Mouse (Mus musculus) olfactory bulb, adult 2 months (tissue): Measurements from ENCODE around the gene Rapgef2.

ENCODE experiments used
- CTCF ChIP-seq: fragments of 200-500 bp; IDR thresholded peaks from 2 replicates; pipeline ENCODE4 v1.5.1; 2012; ENCODE audit warnings: low read depth, mild to moderate bottlenecking, low read length, moderate library complexity; ENCODE audit not compliant: insufficient read depth
- POLR2A ChIP-seq: fragments of 200-500 bp; IDR thresholded peaks from 2 replicates; pipeline ENCODE4 v1.6.1; 2012; ENCODE audit warnings: mild to moderate bottlenecking, low read depth, low read length, moderate library complexity; ENCODE audit not compliant: insufficient read depth

DNA sequence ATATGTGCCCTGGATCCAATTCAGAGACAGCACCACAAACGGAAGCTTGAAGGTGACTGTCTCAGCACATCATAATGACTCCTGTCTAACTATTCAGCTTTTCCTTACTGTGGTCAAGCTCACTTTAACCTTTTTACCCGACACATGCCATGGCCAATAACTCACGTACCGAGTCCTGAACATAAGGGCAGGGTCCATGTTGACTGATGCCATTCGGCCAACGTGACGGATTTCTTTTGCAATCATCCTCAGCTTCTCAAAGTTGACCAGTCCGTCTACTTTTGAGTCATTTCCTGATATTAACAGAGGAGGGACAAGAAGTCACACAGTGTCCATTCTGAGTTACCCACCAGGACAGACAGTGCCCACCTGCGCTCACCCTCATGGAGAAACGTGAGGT, 203.3 kb downstream of the Rapgef2 start:
- TF ChIP-seq CTCF (no peak), POLR2A (no peak)
